Mouse (Mus musculus) fibroblast of lung, adult 2 months (primary cell): ENCODE data around the gene Arf1.

Source experiments
- DNase-seq: peaks from one replicate; pipeline ENCODE4 v3.0.0-alpha.2; 2011; ENCODE audit warnings: low read depth

Gene Arf1

GRCm38 (mm10) chr11:59228122-59228953 is at the start of gene Arf1:
Gene Arf1, minus strand, starts transcription at chr11:59228270.
- DNase-seq, result peak; percentile 91

DNA sequence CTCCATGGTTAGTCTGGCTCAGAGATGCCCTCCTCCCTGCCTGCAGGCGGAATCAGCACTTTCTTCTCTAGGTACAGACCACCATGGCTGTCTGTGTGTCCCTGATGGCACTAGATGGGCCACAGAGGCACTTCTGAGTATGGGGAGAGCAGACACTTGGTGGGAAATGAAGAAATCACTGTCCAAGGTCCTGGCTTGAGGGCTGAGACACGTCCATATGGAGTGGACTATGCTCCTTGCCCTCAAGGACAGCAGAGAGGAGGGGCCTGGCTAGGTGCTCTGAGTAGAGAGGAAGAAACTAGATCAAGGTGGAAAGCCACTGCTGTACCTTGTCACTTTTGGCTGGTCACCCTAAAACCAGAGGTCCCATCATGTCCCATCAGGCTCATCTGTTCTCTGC is 48.8 kb upstream of the Arf1 start:
- DNase-seq, result no peak

- DNase-seq, result no peak
Observed at GRCm38 (mm10) chr11:59274184-59274583, 46.1 kb upstream of the Arf1 start.

GRCm38 (mm10) chr11:59266727-59267126 is 38.7 kb upstream of the Arf1 start:
- no peak for DNase-seq

DNA sequence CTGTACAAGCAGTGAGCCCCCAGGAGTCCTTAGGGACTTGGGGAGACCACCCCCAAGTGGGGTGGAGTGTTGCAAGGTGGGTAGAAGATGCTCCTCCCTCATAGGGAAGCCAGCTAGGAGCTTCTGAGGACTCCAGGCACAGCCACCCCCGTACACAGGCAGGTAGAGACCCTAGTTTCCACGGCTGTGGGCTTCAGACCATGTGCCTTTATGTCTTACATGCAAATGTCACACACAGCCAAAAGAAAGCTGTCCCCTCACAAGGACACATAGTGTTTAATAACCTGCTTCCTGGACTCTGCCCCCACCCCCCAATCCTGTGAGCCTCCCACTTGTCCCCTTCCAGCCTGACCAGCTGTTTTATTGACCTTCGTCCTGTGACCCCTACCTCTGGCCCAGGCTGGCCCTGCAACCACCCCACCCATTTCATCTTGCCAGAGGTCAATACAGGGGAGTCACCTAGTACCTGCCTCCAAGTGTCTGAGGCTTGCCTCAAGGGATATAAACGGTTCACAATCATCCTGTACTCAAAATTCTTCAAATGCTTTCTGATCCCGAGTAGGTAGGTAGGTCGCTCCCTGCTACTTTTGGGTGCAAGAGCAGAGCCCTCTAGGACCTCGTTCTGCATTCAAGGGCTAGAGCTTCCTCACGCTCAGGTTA is 37.2 kb upstream of the Arf1 start:
- no peak for DNase-seq

DNA sequence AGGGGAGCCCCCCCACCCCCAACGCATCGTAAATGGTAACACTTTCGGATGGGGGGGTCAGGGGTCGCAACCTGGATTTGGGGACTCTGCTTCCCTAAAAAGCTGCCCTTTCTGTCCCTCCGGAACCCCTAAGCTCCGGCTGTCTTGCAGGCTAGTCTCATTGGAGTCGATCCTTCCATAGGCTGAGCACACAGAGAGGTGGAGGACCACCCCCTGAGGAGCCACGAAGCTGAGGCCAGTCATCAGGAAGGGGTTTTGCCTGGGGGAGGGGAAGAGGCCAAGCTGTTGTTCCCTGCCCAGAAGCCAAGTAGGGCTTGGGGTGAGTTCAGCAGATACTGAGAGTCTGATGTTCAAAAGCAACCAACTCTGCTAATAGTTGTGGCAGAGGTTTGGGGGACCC is 36.5 kb upstream of the Arf1 start:
- no peak for DNase-seq

DNA sequence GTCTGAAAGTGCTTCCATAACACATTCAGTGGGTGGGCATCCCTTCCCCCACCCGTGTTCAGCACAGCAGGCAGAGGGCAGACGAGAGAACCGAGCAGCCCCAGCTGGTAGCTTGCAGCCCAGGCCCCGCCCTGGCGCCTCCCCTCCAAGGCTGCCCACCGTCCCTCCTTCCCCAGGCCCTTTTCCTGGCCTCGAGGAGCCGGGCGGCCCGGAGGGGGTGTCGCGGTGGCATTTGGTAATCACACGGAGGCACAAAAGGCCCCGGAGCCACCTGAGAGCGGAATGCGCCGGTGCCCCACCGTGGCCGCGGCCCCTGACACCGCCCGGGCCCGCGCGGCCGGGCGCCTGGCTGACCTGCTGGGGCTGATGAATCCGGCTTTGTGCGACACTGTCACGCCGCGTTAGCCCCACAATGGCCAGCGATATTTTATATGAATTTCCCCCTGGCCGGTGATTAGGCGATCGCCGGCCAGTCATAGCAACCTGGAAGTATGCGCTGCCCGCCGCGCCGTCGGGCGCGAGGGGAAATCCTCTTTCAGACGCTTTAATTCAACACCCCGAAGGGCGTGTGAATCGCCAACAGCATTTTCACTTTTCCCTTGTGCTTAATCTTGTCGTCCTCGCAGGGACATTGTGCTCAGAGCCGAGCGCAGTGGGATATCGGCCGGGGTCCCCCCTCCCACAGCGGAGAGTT is 35.9 kb upstream of the Arf1 start:
- DNase-seq, result no peak

GRCm38 (mm10) chr11:59262308-59262707 is 34.2 kb upstream of the Arf1 start:
- DNase-seq, result no peak

DNA sequence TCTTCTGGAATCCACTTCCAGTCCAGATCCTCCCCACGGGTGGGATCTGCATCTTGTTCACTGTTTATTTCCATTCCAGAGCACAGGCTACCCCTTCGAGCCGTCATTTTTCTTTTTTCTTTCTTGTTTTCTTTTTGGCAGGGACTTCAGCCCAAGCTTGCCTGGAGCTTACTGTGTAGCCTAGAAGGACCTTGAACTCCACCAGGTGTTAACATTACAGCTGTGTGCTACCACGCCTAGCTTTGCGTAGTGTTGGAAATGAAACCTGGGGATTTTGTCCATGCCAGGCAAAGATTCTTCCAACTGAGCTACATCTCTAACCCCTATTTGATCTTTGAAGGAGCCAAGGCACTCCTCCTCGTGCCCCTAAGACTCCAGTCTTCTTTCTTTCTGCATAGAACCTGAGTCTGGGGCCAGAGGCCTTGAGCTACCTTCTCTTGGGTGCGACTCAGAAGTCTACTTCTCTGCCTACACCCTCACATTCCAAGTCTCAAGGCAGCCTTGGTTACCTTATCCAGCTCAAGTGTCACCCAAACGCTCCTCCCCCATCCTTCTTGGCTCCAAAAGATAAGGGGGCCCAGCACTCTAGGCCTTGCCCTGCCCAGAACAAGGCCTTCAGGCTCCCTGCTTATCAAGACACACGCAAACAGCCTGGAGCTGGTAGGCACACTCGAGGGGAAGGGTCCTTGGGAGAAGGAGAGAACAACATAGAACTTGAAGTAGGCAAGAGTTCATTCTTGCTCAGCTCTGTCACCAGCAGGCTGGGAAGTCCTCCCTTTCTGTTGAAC is 32.8 kb upstream of the Arf1 start:
- DNase-seq, result no peak

DNA sequence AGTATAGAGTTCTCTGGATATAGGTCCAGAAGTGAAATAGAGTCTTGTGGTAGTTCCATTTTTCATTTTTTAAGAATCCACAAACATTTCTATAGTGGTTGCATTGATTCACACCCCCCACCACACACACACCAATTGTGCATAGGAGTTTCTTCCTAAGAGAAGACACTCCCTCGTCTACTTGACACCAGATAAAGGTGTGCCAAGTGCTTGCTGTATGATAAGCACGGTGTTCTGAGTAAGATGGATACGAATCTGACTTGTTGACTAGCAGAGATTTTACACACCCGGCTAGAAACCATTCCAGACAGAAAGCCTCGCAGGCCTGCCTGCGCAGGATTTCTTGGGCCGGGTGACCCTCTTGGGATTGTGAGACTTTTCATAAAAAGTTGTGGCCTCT is 31.6 kb upstream of the Arf1 start:
- no peak for DNase-seq

GRCm38 (mm10) chr11:59248101-59248500 is 20.0 kb upstream of the Arf1 start:
- DNase-seq, result no peak

GRCm38 (mm10) chr11:59243856-59244255 is 15.8 kb upstream of the Arf1 start:
- DNase-seq, result no peak

DNA sequence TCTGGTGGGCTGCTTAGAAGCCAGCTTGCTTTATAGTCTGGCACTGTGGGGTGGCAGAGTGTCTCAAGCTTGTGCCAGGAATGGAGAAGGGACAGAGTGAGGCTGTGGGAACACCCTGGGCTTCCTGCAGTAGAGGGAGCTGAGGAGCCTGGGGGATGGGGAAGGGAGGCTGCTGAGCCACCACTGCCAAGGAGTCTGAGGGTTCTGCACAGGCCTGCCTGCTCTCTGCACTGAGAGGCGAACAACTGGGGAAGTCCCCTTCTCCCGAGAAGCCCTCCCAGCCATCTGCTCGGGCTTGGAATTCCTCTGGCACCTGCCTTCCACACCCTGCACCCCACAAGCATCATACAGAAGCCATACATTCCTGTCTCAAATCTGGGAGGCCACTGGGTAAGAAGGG is 13.8 kb upstream of the Arf1 start:
- no peak for DNase-seq

GRCm38 (mm10) chr11:59239796-59240195 is 11.7 kb upstream of the Arf1 start:
- no peak for DNase-seq

DNA sequence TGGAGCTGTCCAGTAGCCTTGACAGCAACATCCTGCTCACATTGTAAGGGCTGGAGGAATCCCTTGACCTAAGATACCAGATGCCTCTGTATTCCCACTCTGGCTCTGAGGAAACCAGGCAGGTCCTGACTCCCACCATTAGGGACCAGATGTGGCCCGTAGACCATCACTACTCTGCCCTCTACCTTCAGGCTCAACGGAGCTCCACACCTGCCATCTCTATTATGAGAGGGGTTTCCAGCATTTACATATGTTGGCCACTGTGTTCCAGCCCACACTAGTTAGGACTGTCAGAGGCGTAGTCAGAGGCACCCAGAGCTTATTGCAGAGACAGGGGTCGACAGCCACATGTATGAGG is 11.3 kb upstream of the Arf1 start:
- DNase-seq, result no peak

GRCm38 (mm10) chr11:59238525-59239427 is 10.7 kb upstream of the Arf1 start:
- DNase-seq, result no peak

DNA sequence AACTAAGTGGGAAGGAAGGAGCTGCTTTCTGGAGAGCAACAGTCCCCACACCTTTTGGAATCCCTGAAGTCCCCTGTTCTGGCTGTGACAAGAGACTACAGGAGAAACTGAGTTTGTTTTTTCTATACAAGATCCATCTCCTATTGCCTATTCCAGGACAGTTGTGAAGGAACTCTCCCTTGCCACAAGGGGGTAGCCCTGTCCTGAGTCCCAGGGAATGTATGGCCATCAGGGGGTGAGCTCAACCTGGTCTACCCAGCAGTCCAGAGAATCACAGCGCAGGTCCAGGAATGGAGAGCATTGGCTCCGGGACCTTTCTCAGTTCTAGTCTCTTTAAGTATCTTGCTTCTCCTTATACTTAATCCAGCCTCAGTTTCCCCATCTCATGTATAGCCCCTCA is 4.7 kb upstream of the Arf1 start:
- no peak for DNase-seq

- DNase-seq, result no peak
Observed at GRCm38 (mm10) chr11:59230144-59230760, 2.2 kb upstream of the Arf1 start.

DNA sequence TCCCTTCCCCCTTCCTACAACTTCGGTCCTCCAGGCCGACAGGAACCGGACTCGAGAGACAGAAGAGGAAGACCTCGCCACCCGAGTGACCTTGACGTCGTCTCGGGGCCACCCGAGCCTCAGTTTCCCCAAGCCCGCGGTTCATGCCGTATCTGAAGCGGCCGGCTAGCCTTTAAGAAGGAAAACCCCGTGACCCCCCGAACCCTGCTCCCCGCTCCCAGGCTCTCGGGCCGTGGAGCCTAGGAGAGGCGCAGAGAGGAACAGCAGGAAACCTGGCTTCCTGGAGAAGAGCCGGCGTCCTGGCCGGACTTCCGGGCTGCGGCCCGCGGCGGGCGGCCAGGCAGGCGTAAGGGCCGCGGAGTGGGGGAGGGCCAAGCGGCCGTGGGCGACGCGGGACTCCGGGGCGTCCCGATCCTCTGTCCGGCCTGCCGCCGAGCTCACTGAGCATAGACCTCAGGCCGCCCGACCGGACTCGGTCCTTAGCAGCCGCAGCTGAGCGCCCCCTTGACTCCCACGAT is 407 bp downstream of the Arf1 start:
- no peak for DNase-seq

- DNase-seq, result no peak
Observed at GRCm38 (mm10) chr11:59226787-59227603, 1.1 kb downstream of the Arf1 start.
